Mouse (Mus musculus): ENCODE data around the gene Pex7.

- TF ChIP-seq POLR2A (IDR thresholded peaks at IDR 0.05; ENCODE audit: borderline replicate concordance, extremely low read depth, low read depth, low read length) (no peak), CTCF (IDR thresholded peaks at IDR 0.05; ENCODE audit: insufficient read depth, low read length) (no peak)
Measured at GRCm38 (mm10) chr10:19936961-19937708, 29.6 kb upstream of the Pex7 start.
